Mouse (Mus musculus): Measurements from ENCODE around the gene Wdr90. TPM values are rescaled to one million over a fixed set of nuclear protein-coding genes. Genes with fewer than 3 reads are reported as not detected.

Gene Wdr90
- polyA plus RNA-seq, 1 experiment = 34.5 TPM

- WGBS = 2% methylated on average over 41 of the region's 42 CpGs
- Histone ChIP-seq H3K27me3 (ENCODE audit: control insufficient read depth, insufficient read depth, low read length) (no peaks in the 10 kb centered on the region), H3K4me1 (ENCODE audit: control insufficient read depth, insufficient read depth, insufficient read length) (no peaks in the 10 kb centered on the region; the same call in 1 of the 2 replicates), H3K4me3 (ENCODE audit: extremely low read depth, insufficient read depth, insufficient read length) (peak overlapping the region; percentile 73), H3K27ac (ENCODE audit: insufficient read depth, low read length) (no peak overlapping the region; the same call in none of the 2 replicates), H3K36me3 (ENCODE audit: control insufficient read depth, insufficient read depth, low read length) (no peaks in the 10 kb centered on the region)
- DNase-seq (ENCODE audit: low read depth in 1 of 2, low spot score in 2 of 2) = no peak
- TF ChIP-seq CTCF (IDR thresholded peaks at IDR 0.05; ENCODE audit: extremely low read depth, insufficient read depth, insufficient read length, insufficient replicate concordance) = no peak
- no peak for TF ChIP-seq POLR2A (IDR thresholded peaks at IDR 0.05; ENCODE audit: low read depth, low read length)
Measured at GRCm38 (mm10) chr17:25867836-25868600, 6.7 kb upstream of the Wdr90 start.

GRCm38 (mm10) chr17:25867509-25867835 lies 6.2 kb upstream of the Wdr90 start:
- Histone ChIP-seq H3K4me1 (ENCODE audit: control insufficient read depth, insufficient read depth, insufficient read length) (no peaks in the 10 kb centered on the region; the same call in 1 of the 2 replicates), H3K36me3 (ENCODE audit: control insufficient read depth, insufficient read depth, low read length) (no peaks in the 10 kb centered on the region), H3K27me3 (ENCODE audit: control insufficient read depth, insufficient read depth, low read length) (no peaks in the 10 kb centered on the region), H3K27ac (ENCODE audit: insufficient read depth, low read length) (no peak overlapping the region), H3K4me3 (ENCODE audit: extremely low read depth, insufficient read depth, insufficient read length) (peak overlapping the region; percentile 73; the same call in 1 of the 2 replicates)
- no peak for DNase-seq (ENCODE audit: low read depth in 1 of 2, low spot score in 2 of 2)
- no peak for TF ChIP-seq POLR2A (IDR thresholded peaks at IDR 0.05; ENCODE audit: low read depth, low read length)
- TF ChIP-seq CTCF (IDR thresholded peaks at IDR 0.05; ENCODE audit: extremely low read depth, insufficient read depth, insufficient read length, insufficient replicate concordance) = no peak
- 8% methylated on average over 7 of the region's 7 CpGs for WGBS

DNA sequence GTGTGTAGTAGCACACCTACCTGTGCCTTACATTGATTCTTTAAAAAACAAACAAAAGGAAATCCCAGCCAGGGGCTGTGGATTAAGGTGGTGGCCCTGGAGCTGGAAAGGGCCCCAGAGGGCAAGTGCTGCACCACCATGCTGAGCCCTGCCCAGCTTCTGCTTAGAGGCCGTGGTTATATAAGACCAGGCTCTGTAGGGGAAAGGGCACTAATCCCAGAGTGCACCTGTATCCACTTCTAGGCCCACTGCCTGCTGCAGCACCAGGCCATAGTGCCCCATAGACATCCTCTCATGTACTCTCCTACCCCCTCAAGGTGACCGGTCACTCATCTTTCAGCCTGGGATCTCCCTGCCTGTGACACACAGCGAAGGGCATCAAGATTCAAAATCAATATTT lies 4.9 kb upstream of the Wdr90 start:
- H3K4me1 ChIP-seq (ENCODE audit: control insufficient read depth, insufficient read depth, insufficient read length) = no peaks in the 10 kb centered on the region; the same call in 1 of the 2 replicates
- WGBS = 91% methylated on average over 3 of the region's 3 CpGs
- H3K36me3 ChIP-seq (ENCODE audit: control insufficient read depth, insufficient read depth, low read length) = no peaks in the 10 kb centered on the region
- DNase-seq (ENCODE audit: low read depth in 1 of 2, low spot score in 2 of 2) = no peak
- no peak overlapping the region for H3K27ac ChIP-seq (ENCODE audit: insufficient read depth, low read length)
- no peak overlapping the region for H3K4me3 ChIP-seq (ENCODE audit: extremely low read depth, insufficient read depth, insufficient read length)
- no peaks in the 10 kb centered on the region for H3K27me3 ChIP-seq (ENCODE audit: control insufficient read depth, insufficient read depth, low read length)
- TF ChIP-seq CTCF (IDR thresholded peaks at IDR 0.05; ENCODE audit: extremely low read depth, insufficient read depth, insufficient read length, insufficient replicate concordance) = no peak

- H3K27me3 ChIP-seq (ENCODE audit: control insufficient read depth, insufficient read depth, low read length) = no peaks in the 10 kb centered on the region
- H3K4me3 ChIP-seq (ENCODE audit: extremely low read depth, insufficient read depth, insufficient read length) = no peak overlapping the region
- no peaks in the 10 kb centered on the region for H3K36me3 ChIP-seq (ENCODE audit: control insufficient read depth, insufficient read depth, low read length)
- WGBS = 94% methylated on average over 11 of the region's 11 CpGs
- DNase-seq (ENCODE audit: low read depth in 1 of 2, low spot score in 2 of 2) = no peak
- TF ChIP-seq POLR2A (IDR thresholded peaks at IDR 0.05; ENCODE audit: low read depth, low read length) = no peak
- no peak for TF ChIP-seq CTCF (IDR thresholded peaks at IDR 0.05; ENCODE audit: extremely low read depth, insufficient read depth, insufficient read length, insufficient replicate concordance)
- H3K4me1 ChIP-seq (ENCODE audit: control insufficient read depth, insufficient read depth, insufficient read length) = peaks cover 3% of the 10 kb centered on the region; the same call in 1 of the 2 replicates
- H3K27ac ChIP-seq (ENCODE audit: insufficient read depth, low read length) = no peak overlapping the region
Measured at GRCm38 (mm10) chr17:25865288-25865687, 4.0 kb upstream of the Wdr90 start.

DNA sequence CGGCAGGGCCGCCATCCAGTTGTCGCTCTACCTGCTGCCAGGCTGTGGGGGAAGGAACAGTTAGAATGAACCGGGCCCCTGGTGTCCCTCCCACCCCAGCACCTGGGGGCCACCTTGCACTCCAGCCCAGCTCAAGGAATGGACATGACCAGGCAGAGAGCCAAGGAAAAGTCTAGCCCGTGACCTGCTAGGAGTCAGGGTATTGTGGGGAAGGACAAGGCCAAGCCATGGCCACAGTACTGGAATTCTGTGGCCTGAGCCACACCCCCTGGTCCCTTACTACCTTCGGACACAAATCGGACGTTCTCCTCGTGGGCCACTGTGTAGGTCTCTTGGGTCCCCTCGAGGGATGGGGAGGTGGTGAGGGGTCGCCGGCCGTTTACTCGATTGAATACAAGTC lies 3.0 kb upstream of the Wdr90 start:
- no peaks in the 10 kb centered on the region for H3K27me3 ChIP-seq (ENCODE audit: control insufficient read depth, insufficient read depth, low read length)
- 97% methylated on average over 14 of the region's 14 CpGs for WGBS
- no peak overlapping the region for H3K27ac ChIP-seq (ENCODE audit: insufficient read depth, low read length)
- H3K36me3 ChIP-seq (ENCODE audit: control insufficient read depth, insufficient read depth, low read length) = no peaks in the 10 kb centered on the region
- H3K4me1 ChIP-seq (ENCODE audit: control insufficient read depth, insufficient read depth, insufficient read length) = peaks cover 3% of the 10 kb centered on the region; the same call in 1 of the 2 replicates
- TF ChIP-seq POLR2A (IDR thresholded peaks at IDR 0.05; ENCODE audit: low read depth, low read length) (no peak), CTCF (IDR thresholded peaks at IDR 0.05; ENCODE audit: extremely low read depth, insufficient read depth, insufficient read length, insufficient replicate concordance) (no peak)
- DNase-seq (ENCODE audit: low read depth in 1 of 2, low spot score in 2 of 2) = no peak
- no peak overlapping the region for H3K4me3 ChIP-seq (ENCODE audit: extremely low read depth, insufficient read depth, insufficient read length)

DNA sequence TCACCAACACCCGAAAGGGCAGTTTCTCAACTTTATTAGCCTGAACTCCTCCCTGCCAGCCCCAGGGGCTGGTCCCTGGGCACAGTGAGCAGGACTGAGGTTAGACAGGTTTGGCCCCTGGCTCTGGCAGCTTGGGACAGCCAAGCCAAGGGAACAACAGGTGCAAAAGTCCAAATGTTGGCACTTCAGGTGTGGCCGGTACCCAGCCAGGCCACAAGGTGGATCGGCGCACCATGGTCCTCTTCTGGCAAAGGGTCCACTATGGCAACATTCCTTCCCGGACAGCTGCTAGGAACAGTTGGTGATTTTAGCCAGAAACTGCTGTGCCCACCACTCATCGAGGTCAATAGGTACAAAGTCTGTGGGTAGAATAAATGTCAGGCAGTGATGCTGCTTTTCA lies 2.4 kb upstream of the Wdr90 start:
- 96% methylated on average over 6 of the region's 6 CpGs for WGBS
- TF ChIP-seq CTCF (IDR thresholded peaks at IDR 0.05; ENCODE audit: extremely low read depth, insufficient read depth, insufficient read length, insufficient replicate concordance) (no peak), POLR2A (IDR thresholded peaks at IDR 0.05; ENCODE audit: low read depth, low read length) (no peak)
- Histone ChIP-seq H3K4me3 (ENCODE audit: extremely low read depth, insufficient read depth, insufficient read length) (no peak overlapping the region), H3K4me1 (ENCODE audit: control insufficient read depth, insufficient read depth, insufficient read length) (peaks cover 3% of the 10 kb centered on the region; the same call in 1 of the 2 replicates), H3K27me3 (ENCODE audit: control insufficient read depth, insufficient read depth, low read length) (no peaks in the 10 kb centered on the region), H3K27ac (ENCODE audit: insufficient read depth, low read length) (no peak overlapping the region), H3K36me3 (ENCODE audit: control insufficient read depth, insufficient read depth, low read length) (no peaks in the 10 kb centered on the region)
- DNase-seq (ENCODE audit: low read depth in 1 of 2, low spot score in 2 of 2) = no peak
